Mouse (Mus musculus): ENCODE results near the gene Cuta. TPM values are rescaled to one million over a fixed set of nuclear protein-coding genes. Genes with fewer than 3 reads are reported as not detected.
A peak's percentile ranks its signal among the peaks of the same experiment; 100 is the strongest.
"Not testable (repeated sequence)": the region's sequence is repeated elsewhere in the genome, so short reads cannot be mapped to it uniquely, and the experiment has no call there.

Cuta gene
- total RNA-seq, 2 experiments from 2014 or later, result 119 to 134 TPM

DNA sequence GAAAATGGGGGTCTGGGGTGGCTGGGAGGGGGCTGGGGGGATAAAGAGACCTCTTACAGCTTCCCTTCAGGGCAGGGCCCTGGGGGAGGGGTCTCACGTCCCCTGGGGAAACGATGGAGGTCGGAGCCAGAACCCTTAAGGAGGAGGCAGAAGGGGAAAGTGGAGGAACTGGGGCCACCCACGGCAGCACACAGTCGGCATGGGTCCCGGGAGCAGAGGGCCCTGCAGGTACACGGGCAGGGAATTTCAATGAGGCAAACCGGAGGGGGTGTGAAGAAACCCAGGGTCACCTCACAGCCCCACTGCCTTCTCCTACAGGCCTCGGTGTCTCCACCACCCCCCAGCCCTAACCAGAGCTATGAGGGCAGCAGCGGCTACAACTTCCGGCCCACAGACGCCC is 2.9 kb downstream of the Cuta start:
- no peak for DNase-seq

DNA sequence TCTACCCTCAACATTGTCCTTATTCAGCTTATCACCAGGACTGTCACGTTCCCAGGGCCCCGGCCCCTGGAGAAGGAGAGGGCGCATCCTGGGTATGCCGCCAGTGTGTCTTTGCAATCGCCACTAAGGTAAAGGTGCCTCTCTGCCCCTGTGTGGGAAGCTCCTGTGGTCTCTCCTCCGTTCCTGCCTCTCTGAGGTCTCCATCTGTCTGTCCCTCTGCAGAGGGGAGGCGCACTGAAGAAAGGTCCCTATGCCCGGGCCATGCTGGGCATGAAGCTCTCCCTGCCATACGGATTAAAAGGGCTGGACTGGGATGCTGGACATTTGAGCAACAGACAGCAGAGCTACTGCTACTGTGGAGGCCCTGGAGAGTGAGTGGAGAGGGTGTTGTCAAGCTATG is 4.3 kb downstream of the Cuta start:
- DNase-seq, result no peak

- no peak for DNase-seq
Observed at GRCm38 (mm10) chr17:26933885-26934827, 5.2 kb downstream of the Cuta start.

GRCm38 (mm10) chr17:26933419-26933818 is 6.0 kb downstream of the Cuta start:
- DNase-seq, result no peak

- peak; percentile 99 for DNase-seq
Observed at GRCm38 (mm10) chr17:26932839-26933398, 6.5 kb downstream of the Cuta start, which contains the start of gene Phf1. TSS of gene Phf1 (plus strand) at chr17:26933052.

- peak; percentile 72 for DNase-seq
Observed at GRCm38 (mm10) chr17:26931795-26932194, 7.6 kb downstream of the Cuta start.

DNA sequence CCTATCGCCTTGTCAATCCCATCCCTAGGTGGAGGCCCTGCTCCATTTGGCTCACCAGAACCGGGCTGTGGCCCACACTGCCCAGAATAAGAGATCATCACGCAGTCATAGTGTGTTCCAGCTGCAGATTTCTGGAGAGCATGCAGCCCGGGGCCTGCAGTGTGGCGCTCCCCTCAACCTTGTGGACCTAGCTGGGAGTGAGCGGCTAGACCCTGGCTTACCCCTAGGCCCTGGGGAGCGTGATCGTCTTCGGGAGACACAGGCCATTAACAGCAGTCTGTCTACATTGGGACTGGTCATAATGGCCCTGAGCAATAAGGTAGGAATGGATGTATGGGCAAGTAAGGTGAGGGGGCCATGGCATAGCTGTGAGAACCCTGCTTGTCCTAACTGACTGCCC is 14.0 kb downstream of the Cuta start:
- not testable (repeated sequence) for DNase-seq

- DNase-seq, result not testable (repeated sequence)
Observed at GRCm38 (mm10) chr17:26922368-26922767, 17.0 kb downstream of the Cuta start.

DNA sequence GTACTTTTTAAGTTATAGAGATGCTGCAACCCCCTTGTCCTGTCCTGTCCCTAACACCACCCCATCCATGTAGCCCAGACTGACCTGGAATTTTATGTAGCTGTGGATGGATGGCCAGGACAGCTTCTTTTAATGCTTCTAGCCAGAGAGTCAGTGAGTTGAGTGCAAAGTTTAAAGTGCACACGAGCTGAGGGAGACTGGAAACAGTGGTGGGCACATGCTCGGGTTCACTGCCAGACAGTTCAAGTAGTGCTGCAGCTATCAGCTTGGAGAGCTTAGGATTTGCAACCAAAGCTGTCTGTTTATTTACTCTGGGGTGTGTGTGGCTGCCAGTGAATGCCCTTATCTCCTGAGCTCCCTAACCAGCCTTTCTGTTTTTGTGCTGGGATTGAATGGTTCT is 19.9 kb downstream of the Cuta start:
- DNase-seq, result not testable (repeated sequence)

GRCm38 (mm10) chr17:26918343-26918742 is 21.0 kb downstream of the Cuta start:
- no peak for DNase-seq

GRCm38 (mm10) chr17:26917560-26917959 is 21.8 kb downstream of the Cuta start:
- not testable (repeated sequence) for DNase-seq

DNA sequence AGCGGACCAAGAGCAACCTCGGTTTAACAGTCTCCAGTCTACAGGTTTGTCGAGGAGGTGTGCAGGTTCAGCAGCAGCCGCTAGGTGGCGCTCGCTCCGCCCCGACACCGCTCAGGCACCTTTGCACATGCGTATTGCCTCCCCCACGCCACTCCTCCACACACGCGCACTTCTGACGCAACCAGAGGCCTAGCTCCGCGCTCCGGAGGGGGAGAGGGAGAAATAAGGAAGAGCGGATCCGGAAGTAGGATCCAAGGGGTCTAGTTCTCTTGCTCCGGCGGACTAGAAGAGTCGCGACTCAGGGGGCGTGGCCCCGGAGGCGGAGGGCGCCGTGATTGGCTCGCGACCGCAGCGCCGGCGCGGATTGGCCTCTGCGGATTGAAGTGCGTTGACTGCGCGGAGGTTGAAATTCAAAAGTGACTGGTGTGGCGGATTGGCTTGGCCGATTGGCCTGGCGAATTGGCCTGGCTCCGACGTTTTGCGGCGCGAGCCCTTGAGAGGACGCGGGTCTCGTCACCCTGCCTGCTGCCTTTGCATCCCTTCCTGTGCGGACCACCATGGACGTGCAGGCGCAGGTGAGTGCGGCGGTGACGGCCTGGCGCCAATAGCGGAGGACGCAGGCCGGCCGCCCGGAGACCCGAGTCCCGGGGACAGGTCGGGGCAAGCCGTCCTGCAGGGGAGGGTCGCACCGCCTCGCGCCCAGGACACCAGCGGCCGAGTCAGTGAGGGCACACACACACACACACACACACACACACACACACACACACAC is 22.5 kb downstream of the Cuta start, which contains the start of gene Kifc5b:
Kifc5b (plus strand) TSS at position 381 of the 772 bp plus-strand sequence.
- peak; percentile 99 for DNase-seq

- DNase-seq, result no peak
Observed at GRCm38 (mm10) chr17:26915248-26915647, 24.1 kb downstream of the Cuta start.

DNA sequence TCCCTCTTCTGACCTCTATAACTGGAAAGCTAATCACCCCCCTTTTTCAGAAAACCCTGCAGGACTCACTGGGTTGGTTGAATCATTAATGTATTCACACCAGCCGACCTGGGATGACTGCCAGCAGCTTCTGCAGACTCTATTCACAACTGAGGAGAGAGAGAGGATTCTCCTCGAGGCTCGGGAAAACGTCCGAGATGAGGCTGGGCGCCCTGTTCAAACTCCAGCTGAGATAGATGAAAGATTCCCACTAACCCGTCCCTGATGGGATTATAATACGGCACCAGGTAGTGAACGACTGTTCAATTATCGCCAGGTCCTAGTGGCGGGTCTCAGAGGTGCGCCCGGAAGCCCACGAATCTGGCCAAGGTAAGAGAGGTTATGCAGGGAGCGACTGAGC is 31.9 kb downstream of the Cuta start:
- not testable (repeated sequence) for DNase-seq

DNA sequence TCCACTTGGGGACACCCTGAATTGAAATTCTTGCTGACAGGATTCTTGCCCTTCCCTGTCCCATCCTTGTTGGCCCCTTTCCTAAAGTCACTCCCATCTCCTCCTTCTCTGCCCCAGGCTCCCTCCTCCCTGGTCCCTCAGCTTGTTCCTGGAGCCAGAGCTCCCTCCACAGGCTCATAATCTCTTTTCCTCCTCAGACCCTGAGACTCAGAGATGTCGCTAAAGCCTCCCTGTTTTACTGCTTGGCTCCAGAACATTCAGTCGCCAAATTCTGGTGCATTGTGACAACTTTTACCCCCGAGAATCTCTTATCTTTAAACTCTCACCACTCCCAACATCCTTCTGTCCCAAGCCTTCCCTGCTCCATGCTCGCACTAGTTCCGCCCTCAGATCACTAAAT is 35.0 kb downstream of the Cuta start:
- DNase-seq, result no peak

DNA sequence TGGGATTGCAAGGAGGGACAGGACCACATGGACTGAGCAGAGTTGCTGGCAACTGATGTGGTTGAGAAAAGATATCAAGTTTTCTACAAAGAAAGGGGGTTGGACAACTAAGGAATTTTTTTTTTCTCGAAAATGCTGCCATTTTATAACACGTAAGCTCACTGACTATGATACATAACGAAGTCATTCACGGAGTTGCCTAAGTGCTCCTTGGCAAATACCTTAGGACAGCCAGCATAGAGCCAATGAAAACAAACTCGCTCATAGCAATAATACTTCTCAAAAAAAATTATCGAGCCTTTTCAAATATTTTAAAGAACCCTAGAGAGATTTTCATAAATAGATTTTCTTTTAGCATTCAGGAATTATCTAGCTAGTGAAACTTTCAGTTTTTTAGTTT is 38.5 kb downstream of the Cuta start:
- DNase-seq, result no peak

GRCm38 (mm10) chr17:26895578-26895977 is 43.8 kb downstream of the Cuta start:
- peak; percentile 82 for DNase-seq

GRCm38 (mm10) chr17:26894342-26894741 is 45.0 kb downstream of the Cuta start:
- DNase-seq, result no peak

- no peak for DNase-seq
Observed at GRCm38 (mm10) chr17:26893492-26893891, 45.9 kb downstream of the Cuta start.

GRCm38 (mm10) chr17:26892635-26893375 is 46.6 kb downstream of the Cuta start:
- no peak for DNase-seq

- DNase-seq, result peak; percentile 62
Observed at GRCm38 (mm10) chr17:26887926-26888325, 51.4 kb downstream of the Cuta start.

Measured in adrenal gland, postnatal 10 days (tissue).